Mouse (Mus musculus): ENCODE results near the gene Arpc5.
"Not testable (repeated sequence)": the region's sequence is repeated elsewhere in the genome, so short reads cannot be mapped to it uniquely, and the experiment has no call there.

Arpc5 gene

GRCm38 (mm10) chr1:152784620-152785019 is 18.3 kb downstream of the Arpc5 start:
- no peak for DNase-seq (ENCODE audit: low spot score)

- not testable (repeated sequence) for DNase-seq (ENCODE audit: low spot score)
Measured at GRCm38 (mm10) chr1:152785446-152785845, 19.1 kb downstream of the Arpc5 start.

GRCm38 (mm10) chr1:152786953-152787352 is 20.6 kb downstream of the Arpc5 start:
- no peak for DNase-seq (ENCODE audit: low spot score)

GRCm38 (mm10) chr1:152788121-152788660 is 21.8 kb downstream of the Arpc5 start:
- DNase-seq (ENCODE audit: low spot score): no peak

- no peak for DNase-seq (ENCODE audit: low spot score)
Measured at GRCm38 (mm10) chr1:152790254-152790653, 23.9 kb downstream of the Arpc5 start.

- no peak for DNase-seq (ENCODE audit: low spot score)
Measured at GRCm38 (mm10) chr1:152790821-152791220, 24.5 kb downstream of the Arpc5 start.

GRCm38 (mm10) chr1:152791269-152791668 is 24.9 kb downstream of the Arpc5 start:
- no peak for DNase-seq (ENCODE audit: low spot score)

GRCm38 (mm10) chr1:152792736-152793494 is 26.6 kb downstream of the Arpc5 start:
- DNase-seq (ENCODE audit: low spot score): no peak

GRCm38 (mm10) chr1:152793495-152794130 is 27.3 kb downstream of the Arpc5 start:
- no peak for DNase-seq (ENCODE audit: low spot score)

GRCm38 (mm10) chr1:152795688-152796255 is 29.4 kb downstream of the Arpc5 start:
- no peak for DNase-seq (ENCODE audit: low spot score)

- no peak for DNase-seq (ENCODE audit: low spot score)
Measured at GRCm38 (mm10) chr1:152796683-152797263, 30.4 kb downstream of the Arpc5 start.

GRCm38 (mm10) chr1:152798125-152798524 is 31.8 kb downstream of the Arpc5 start:
- no peak for DNase-seq (ENCODE audit: low spot score)

- DNase-seq (ENCODE audit: low spot score): no peak
Measured at GRCm38 (mm10) chr1:152799897-152800296, 33.6 kb downstream of the Arpc5 start, which contains the start of gene Ncf2. Gene Ncf2 (plus strand): TSS chr1:152800194.

- no peak for DNase-seq (ENCODE audit: low spot score)
Measured at GRCm38 (mm10) chr1:152800633-152801176, 34.4 kb downstream of the Arpc5 start.

GRCm38 (mm10) chr1:152804907-152805306 is 38.6 kb downstream of the Arpc5 start:
- DNase-seq (ENCODE audit: low spot score): no peak

GRCm38 (mm10) chr1:152807619-152808391 is 41.5 kb downstream of the Arpc5 start:
- DNase-seq (ENCODE audit: low spot score): no peak

- DNase-seq (ENCODE audit: low spot score): no peak
Measured at GRCm38 (mm10) chr1:152808392-152808680, 42.0 kb downstream of the Arpc5 start.

GRCm38 (mm10) chr1:152809541-152810252 is 43.4 kb downstream of the Arpc5 start:
- no peak for DNase-seq (ENCODE audit: low spot score)

- no peak for DNase-seq (ENCODE audit: low spot score)
Measured at GRCm38 (mm10) chr1:152810533-152811439, 44.4 kb downstream of the Arpc5 start.

GRCm38 (mm10) chr1:152815265-152815701 is 48.9 kb downstream of the Arpc5 start:
- no peak for DNase-seq (ENCODE audit: low spot score)
